Mouse (Mus musculus) gastrocnemius, postnatal 4 days (tissue): ENCODE data around the gene Dst. TPM values are rescaled to one million over a fixed set of nuclear protein-coding genes. Genes with fewer than 3 reads are reported as not detected.
"Not testable (repeated sequence)": the region's sequence is repeated elsewhere in the genome, so short reads cannot be mapped to it uniquely, and the experiment has no call there.

ENCODE experiments used
- DNase-seq, 2 experiments: peaks; one replicate each; pipeline ENCODE4 v3.0.0; 2021 to 2022; ENCODE audit warnings: low spot score in 2 of 2, mixed read lengths in 2 of 2
- total RNA-seq, 2 experiments: library from RNA; stranded (reverse); gene quantifications; 2 replicates each; pipeline ENCODE4 v1.2.3; 2021

Dst gene
- total RNA-seq, 2 experiments from 2014 or later = 181 to 191 TPM

- DNase-seq = no peak
These were observed 152.4 kb downstream of the Dst start for GRCm38 (mm10) chr1:34060446-34060845.

- peak in 1 of 2 experiments; percentile 51 for DNase-seq
These were observed 153.1 kb downstream of the Dst start for GRCm38 (mm10) chr1:34061078-34061477.

GRCm38 (mm10) chr1:34061860-34062259 is 153.8 kb downstream of the Dst start:
- no peak for DNase-seq

GRCm38 (mm10) chr1:34063943-34064342 is 155.9 kb downstream of the Dst start:
- no peak for DNase-seq

GRCm38 (mm10) chr1:34065551-34066048 is 157.6 kb downstream of the Dst start:
- DNase-seq = no peak

- not testable (repeated sequence) for DNase-seq
These were observed 158.4 kb downstream of the Dst start for GRCm38 (mm10) chr1:34066401-34066800.

GRCm38 (mm10) chr1:34068341-34068740 is 160.3 kb downstream of the Dst start:
- no peak for DNase-seq

GRCm38 (mm10) chr1:34069514-34070290 is 161.7 kb downstream of the Dst start:
- no peak for DNase-seq

- no peak for DNase-seq
These were observed 162.4 kb downstream of the Dst start for GRCm38 (mm10) chr1:34070474-34070873.

- no peak for DNase-seq
These were observed 163.1 kb downstream of the Dst start for GRCm38 (mm10) chr1:34070991-34071639.

- no peak for DNase-seq
These were observed 164.2 kb downstream of the Dst start for GRCm38 (mm10) chr1:34072262-34072661.

GRCm38 (mm10) chr1:34073436-34074169 is 165.6 kb downstream of the Dst start:
- no peak for DNase-seq

GRCm38 (mm10) chr1:34074245-34075187 is 166.5 kb downstream of the Dst start:
- no peak for DNase-seq

GRCm38 (mm10) chr1:34076701-34077421 is 168.8 kb downstream of the Dst start:
- no peak for DNase-seq

- no peak for DNase-seq
These were observed 169.4 kb downstream of the Dst start for GRCm38 (mm10) chr1:34077422-34077790.

GRCm38 (mm10) chr1:34077941-34078340 is 169.9 kb downstream of the Dst start:
- DNase-seq = no peak

- DNase-seq = no peak
These were observed 181.0 kb downstream of the Dst start for GRCm38 (mm10) chr1:34089011-34089410.

GRCm38 (mm10) chr1:34090700-34091099 is 182.7 kb downstream of the Dst start:
- no peak for DNase-seq

- no peak for DNase-seq
These were observed 185.6 kb downstream of the Dst start for GRCm38 (mm10) chr1:34093652-34094051.

GRCm38 (mm10) chr1:34094301-34094700 is 186.3 kb downstream of the Dst start:
- DNase-seq = no peak
